Mouse (Mus musculus) T-cell, adult 2 months (primary cell): Measurements from ENCODE around the gene Cptp.
A peak's percentile ranks its signal among the peaks of the same experiment; 100 is the strongest.

Experiments used
- DNase-seq: peaks from one replicate; pipeline ENCODE4 v3.0.0; 2022; ENCODE audit warnings: low spot score

Gene Cptp

DNA sequence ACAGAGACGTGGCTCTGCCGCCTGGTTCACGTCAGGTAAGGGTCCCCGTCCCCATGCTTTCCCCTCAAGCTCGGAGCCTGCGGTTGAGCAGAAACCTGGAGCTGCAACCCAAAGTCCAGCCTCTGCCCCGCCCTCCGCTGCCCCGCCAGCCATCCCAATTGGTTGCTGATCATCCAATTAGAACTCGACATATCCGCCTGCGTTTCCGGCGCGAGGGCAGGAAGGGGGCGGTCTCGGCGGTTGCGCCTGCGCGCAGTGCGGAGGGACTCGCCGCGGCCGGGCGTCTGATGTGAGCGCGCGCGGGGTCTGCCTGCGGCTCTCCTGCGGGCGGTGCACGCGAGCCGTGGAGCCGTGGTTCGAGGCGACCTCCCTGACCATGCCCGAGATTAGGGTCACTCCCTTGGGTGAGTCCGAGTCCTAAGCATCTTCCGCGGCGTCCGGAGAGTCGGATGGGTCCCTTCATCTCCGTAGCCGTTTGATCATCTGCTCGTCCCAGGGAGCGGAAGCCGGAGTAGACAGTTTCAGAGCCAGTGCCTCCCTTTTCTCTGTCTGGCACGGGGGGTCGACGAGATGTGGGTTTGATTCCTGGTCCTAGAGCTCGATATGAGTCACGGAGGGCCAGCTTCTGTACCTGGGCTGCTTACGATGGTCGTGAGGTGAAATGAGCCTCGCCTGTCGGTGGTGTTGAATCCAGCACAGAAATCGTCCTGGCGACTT is at the start of gene Cptp, which contains the start of gene Ints11:
TSS of gene Cptp (minus strand) at position 124 of the 717 bp plus-strand sequence.
TSS of gene Ints11 (plus strand) at position 230 of the 717 bp plus-strand sequence.
- DNase-seq, result peak; percentile 95

DNA sequence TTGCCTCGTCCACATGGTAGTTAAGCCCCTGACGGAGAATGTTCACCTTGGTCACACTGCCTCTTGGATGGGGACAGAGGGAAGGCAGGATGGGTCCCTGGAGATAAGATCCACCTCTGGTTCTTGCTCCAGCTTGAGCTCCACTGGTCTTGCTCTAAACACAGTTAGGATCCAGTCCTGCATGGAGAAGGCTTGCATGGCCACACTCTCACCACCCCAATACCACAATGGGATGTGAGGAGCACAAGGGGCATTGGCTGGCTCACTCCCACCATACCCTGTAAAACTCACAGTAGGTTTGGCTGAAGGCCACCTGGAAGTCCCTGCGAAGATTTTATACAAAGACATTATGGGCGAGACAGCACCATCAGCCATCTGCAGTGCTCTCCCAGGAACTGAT is 39.5 kb upstream of the Cptp start:
- no peak for DNase-seq

DNA sequence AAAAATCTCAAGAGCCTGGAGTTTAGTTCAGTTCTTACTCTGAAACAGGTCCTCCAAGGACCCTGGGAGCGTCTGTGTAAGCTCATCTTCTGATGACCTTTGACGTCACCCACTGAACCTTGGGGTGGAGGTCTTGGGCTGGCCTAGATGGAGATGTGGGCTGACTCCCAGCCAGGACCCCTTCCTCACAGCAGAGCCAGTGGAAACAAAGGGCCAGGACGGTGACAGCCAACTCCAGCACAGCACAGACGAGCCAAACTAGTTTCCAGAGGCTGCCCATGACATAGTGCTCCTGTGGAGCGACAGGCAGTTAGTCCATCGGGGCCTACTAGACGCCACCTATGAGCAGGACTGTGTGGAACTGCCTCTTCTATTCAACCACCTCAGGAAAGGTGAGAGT is 39.0 kb upstream of the Cptp start:
- DNase-seq, result no peak

DNA sequence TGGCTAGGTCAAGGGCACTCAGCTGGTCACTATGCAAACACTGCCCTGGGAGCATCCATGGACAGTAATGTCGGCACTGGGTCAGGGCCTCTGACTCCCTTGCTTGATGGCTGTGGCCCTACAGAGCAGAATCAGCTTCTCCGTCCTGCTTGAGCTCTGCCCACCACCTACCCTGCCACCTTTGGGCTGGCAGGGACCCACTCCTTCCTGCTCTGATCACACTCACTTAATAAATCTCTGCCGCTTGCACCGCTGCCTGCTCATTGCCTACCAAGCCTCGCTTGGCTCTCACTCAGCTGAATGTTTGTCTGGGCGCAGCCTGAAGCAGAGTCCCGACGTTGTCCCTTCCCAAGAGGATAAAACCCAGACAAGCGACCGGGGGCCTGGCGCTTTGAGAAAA is 37.8 kb upstream of the Cptp start:
- no peak for DNase-seq

DNA sequence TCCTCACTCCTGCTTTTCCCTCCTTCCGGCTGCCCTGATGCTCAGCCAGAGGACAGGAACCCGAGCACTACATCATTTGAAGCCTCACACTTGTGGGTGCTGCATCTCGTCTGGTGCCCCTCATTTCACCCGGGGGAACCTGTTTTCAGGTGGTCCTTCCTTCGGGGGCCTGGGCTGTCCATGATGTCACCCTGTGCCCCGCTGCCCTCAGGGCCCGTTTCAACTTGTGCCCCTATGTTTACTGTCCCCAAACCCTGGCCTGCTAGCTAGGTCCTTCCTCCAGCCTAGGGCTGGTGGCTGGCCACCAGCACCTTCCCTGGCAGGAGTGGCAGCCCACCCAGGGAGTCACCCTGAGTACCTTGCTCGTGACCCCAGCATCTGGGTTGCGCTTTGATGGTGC is 36.9 kb upstream of the Cptp start:
- DNase-seq, result no peak

DNA sequence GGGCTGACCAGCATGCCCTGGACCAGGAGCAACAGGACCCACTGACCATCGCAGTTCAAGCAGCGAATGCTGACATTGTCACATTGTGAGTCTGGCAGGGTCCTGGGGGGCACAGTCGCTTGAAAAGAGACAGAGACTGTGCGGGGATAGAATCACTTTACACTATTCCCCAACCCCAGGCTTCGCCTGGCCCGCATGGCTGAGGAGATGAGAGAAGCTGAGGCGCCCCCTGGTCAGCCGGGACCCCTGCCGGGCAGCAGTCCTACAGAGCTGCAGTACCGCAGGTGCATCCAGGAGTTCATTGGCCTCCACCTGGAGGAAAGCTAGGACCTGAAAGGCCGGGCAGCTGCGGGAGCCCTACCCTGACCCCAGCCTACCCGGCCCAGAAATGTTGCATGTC is 36.4 kb upstream of the Cptp start:
- DNase-seq, result no peak

DNA sequence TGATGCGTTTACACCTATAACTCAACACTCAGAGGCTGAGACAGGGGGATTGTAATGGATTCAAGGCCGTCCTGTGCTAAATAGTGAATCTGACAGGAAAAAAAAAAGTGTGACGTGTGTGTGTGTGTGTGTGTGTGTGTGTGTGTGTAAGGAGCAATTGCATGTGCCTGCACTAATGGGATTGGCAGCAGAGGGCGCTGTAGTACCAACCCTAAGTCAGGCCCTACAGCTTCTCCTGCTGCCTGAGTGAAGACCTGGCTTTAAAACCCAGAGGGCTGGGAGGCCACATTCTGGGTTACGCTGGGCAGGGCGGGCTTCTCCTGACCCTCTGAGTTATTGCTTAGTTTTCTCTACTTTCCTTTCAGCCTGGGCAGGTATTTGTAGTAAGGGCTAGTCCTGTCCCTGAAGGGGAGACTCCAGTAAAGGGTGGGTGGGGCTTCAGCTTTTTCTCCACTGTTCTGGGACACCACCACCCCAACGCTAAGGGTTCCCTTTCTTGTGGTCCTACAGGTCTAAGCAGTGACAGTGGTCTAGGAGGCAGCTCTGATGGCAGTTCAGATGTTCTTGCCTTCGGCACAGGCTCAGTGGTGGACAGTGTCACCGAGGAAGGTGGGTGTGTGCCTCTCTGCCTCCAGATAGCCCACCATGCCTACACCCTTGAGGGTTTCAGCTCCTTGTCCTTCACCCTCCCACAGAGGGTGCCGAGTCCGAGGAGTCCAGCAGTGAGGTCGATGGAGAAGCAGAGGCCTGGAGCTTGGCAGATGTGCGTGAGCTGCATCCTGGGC is 35.3 kb upstream of the Cptp start:
- no peak for DNase-seq

DNA sequence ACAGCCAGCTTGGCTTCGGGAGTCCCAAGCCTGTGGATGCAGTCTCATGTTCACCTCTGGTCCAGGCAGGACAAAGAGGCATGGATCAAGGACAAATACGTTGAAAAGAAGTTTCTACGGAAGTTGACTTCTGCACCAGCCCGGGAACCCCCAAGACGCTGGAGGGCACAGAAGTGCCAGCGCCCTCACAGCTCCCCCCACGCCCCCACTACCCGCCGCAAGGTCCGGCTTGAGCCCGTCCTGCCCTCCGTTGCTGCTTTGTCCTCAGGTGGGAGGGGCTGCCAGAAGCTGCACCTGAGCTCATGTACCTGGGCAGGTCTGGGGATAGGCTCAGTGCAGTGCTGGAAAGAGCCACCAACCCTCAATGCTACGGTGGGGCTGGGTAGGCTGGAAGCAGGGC is 34.0 kb upstream of the Cptp start:
- DNase-seq, result no peak

DNA sequence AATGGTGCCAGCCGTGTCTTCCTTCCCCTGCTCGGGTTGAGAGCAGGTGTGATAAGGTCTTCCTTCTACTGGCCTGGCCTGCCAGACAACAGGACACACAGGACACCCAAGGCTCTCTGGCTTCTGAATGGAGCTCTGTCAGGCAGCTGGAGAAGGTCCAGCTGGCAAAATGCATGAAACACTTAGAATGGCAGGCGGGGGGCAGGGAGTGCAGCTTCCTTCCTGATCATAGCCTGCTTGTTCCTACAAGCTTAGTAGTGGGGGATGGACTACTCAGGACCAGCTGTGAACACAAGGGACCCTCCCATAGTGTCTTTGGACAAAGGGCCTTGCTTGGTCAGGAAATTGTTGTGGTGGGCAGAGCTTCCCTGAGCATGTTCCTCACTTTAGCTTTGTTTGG is 32.0 kb upstream of the Cptp start:
- no peak for DNase-seq

DNA sequence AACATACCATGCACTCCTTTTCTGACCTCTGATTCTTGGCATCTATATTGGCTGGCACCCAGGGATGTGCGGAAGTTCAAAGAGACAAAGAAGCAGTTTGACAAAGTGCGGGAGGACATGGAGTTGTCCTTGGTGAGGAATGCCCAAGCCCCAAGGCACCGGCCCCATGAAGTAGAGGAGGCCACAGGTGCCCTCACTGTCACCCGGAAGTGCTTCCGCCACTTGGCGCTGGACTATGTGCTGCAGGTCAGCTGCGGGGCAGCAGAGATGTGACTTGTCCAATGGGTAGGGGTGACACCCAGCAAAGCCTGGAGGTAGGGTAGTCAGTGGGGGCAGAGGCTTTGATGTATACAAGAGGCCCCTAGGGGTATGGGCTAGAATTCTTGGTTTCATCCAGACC is 30.1 kb upstream of the Cptp start:
- DNase-seq, result no peak

DNA sequence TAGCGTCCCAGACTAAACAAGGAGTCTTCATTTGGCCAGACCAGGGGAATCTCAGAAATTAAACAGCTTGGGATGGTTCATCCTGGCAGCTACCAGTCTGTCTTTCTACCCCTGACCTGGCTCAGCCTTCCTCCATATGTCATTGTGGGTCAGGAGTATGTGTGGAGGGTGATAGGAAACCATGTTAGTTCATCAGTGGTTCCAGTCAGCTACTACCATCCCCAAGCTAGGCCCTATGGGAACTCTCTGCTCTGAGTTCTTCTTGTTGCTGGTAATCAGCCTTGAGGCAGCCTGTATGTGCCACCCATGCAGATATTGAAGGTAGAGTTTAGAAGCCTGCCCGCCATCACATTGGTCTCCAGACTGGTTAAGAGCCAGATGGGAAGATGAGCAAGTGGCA is 29.1 kb upstream of the Cptp start:
- DNase-seq, result no peak

DNA sequence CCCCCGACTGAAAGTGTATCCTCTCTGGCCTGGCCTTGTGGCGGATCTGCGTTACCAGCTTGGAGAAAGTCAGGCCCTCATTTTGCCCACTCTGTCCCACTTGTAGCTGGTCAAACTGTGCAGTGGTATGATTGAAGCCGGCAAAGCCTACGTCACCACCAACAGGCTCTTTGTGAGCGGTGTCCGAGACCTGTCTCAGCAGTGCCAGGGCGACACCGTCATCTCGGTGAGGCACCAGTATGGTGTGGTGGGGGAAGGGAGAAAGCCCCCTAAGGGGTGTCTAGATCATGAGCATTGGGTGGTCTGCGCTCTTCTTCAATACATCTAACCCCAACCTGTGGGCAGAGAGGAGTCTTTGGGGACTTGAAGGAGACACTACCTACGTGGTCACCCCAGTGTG is 27.2 kb upstream of the Cptp start:
- DNase-seq, result no peak

DNA sequence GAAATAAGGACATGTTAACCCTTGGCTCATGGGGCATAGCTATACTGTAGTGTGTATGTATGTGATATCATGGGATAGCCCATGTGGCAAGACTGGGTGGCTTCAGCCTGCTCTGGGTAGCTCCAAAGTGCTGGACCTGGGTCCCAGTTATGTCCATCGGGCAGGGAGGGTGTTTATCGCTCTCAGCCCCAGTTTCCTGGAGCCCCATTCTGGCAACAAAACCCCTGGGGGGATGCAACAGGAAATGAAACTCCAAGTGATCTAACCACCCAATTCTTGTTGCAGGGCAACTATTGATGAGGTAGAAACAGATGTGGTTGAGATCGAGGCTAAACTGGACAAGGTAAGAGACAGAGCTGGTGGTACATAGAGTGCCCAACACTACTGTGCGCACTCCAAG is 26.6 kb upstream of the Cptp start:
- DNase-seq, result no peak

DNA sequence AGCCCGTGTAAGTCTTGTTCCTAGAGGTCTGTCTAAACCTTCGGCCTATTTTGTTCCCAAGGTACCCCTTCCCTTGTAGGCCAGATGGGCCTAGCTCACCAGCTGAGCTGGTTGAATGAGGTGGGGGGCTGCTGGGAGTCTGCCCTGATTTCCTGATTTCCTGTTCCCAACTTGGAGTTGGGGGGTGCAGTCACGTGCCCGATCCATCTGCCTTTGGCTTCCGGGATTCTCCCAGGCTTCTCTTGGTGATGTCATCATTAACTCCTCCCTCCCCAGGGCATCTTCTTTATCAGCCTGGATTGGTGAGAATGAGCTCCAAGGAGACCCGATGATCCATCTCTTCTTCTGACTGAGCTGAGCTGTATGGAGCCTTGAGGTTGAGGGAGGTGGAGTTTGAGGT is 26.0 kb upstream of the Cptp start:
- no peak for DNase-seq

DNA sequence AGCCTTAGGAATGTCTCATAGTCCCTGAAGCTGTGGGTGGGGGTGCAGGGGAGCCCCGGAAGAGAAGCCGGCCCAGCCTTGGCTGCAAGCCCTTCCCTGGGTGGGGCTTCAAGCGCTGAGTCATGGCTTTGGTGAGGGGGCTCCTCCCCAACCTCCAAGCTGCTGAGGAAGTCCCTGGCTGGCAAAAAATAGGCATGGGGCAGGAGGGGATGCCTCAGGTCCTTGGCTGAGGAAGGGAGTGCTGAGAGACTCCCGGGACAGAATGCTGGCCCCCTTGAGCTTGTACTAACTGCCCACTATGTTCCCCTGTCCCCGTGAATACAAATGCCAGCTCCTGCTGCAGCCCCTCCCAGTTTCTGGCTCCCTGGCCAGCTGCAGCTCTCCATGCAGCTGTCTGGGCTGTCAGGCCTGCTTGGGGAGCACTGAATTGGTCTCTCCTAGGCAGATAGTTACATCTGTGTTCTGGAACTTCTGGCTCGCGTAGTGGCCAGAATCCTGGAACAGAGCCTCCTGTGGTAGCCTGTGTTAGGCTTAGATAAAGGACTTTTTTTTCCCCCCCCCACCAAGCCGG is 25.2 kb upstream of the Cptp start:
- DNase-seq, result peak; percentile 35

DNA sequence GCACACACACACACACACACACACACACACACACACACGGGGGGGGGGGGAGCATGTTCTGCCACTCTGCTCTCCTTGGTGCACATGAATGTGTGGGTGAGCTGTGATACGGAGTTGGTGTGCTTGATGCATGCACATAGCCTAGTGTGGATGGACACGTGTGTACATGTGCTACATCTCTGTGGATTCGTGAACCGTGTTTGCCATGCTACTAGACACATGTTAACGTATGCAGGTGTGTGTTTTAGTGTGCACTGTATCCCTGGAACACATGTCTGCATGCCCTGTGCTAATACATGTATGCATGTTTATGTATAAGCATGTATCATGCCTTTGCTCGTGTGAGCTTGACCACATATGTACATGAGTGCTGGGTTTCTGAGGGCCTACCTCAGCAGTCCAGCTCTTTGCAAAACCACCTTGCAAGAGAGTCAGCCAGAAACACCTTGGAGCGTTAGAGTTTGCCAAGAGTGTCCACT is 24.0 kb upstream of the Cptp start:
- DNase-seq, result no peak

DNA sequence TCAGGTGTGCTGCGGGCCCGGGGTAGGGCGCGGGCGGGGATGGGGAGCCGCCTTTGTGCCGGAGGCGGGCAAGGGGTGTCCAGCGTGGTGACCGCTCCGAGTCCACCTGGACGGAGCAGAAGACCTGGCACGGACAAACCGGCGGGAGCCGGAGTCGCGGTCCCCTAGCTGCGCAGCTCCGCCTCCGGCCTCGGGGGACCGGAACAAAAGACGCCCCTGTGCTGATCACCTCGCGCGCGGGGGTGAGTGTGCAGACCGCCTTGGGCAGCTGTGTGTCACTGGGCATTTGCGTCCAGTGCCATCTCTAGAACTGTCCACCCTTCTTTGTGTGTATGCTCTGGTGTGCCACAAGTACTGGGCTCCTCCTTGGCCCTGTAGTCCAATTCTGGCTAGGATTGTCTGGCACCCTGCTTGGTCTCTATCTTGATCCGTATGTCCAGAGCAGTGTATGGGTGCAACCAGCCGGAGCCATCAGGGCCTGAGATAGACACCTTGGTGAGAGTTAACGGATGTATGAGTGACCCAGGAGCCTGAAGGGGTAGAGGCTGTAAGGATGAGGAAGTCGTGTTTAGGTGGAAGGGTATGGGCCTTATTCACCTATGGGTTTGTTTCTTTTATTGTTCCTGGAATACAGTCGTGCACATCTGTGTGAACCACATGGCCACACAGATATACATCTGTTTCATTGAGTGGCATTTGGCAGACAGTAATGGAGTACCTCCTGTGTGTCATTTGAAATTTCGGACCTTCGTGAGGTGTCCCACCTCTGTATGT is 23.4 kb upstream of the Cptp start:
- DNase-seq, result no peak

DNA sequence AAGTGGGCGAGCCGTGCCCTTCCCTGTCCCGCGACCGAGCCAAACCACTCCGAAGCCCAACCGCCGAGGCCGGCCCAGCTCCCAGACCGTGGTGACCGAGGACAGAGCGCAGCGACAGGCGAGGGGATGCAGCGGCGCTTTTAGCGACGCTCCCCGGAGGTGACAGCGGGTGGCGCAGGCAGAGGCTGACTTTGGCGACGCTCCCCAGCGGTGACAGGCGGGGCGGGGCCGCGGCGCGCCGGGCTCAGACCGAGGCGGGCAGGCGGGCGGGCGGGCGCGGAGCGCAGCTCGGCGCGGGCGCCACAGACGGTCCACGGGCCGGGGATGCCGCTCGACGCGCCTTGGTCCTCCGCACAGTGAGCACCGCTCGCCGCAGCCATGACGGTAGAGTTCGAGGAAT is 22.8 kb upstream of the Cptp start:
- DNase-seq, result peak; percentile 80

DNA sequence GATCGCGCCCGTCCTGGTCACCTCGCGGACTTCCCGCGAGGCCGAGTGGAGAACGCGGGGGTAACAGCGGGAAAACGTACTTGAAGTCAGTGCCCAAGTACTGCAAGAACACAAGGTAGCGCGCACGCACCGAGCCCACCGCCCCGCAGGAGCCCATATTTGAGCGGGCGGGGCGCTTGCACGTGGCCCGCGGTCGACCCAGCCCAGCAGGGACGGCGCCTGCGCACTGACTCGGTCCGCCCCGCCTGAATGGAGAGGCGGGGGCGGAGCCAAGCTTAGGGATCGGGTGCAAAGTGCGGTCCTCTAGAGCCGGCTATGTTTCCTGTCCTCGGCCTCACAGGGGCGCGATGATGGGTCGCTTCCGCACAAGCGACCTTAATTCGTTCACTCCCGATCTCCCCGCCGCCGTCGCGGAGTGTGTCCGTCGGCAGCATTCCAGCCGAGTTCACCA is 22.3 kb upstream of the Cptp start, which contains the start of the genes Pusl1 and Acap3:
TSS of gene Pusl1 (minus strand) at position 231 of the 451 bp plus-strand sequence.
TSS of gene Acap3 (plus strand) at position 272 of the 451 bp plus-strand sequence.
- DNase-seq, result peak; percentile 97

DNA sequence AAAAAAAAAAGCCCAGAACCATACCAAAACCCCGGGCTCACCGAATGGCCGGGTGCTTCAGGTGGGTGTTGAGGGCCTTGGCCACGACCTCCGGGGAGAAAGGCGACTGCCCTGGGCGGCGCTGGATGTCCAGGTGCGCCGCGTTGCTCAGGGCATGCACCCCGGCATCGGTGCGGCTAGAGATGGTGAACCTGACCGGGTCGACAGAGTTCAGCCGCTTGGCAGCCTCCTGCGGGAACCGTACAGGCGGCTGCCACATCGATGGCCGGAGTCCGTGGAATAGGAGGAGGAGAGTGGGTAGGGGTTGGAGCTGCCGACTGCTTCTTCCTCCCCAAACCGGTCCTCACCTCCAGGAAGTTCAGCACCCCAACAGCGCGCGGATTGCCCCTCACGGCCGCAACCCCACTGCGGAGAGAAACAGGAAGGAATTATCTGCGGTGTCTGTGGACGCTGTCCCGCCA is 21.8 kb upstream of the Cptp start:
- DNase-seq, result no peak

DNA sequence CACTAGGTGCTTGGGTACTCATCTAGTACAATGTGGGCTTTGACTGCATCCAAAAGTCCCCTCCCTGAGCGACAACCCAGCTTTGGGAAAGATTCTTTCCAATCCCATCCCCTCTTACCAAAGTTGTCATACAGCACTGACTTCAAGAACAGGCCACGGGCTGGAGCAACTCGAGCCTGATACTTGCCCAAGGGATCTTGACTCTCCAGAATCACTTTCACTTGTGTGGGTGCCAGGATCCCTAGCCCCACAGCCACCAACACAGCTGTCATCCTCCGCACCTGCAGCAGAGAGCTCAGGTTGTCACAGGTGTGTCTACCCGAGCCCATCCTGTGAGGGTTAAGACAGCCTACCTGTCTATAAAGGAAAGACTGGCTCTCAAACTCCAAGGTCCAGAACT is 20.1 kb upstream of the Cptp start:
- DNase-seq, result no peak

DNA sequence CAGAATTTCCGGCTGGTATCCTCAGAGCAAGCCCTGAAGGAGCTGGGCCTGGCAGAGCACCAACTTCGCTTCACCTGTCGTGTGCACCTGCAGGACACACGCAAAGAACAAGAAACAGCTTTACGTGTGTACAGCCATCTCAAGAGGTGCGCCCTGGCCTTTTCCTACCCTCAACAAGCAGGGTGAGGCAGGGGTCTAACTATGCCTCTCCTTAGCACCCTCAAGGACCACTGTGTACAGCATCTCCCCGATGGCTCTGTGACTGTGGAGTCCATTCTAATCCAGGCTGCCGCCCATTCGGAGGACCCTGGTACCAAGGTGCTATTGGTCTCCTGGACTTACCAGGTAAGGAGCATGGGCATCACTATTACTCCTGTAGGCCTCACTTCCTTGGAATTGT is 18.9 kb upstream of the Cptp start:
- no peak for DNase-seq
